Mouse (Mus musculus) liver, adult 2 months (tissue): ENCODE measurements around the gene Ttll8.

Experiments used
- CTCF ChIP-seq: fragments of 200-500 bp; IDR thresholded peaks from 2 replicates; pipeline ENCODE4 v1.5.1; 2011; ENCODE audit warnings: low read depth, low read length, control low read depth
- POLR2A ChIP-seq: fragments of 200-500 bp; IDR thresholded peaks from 2 replicates; pipeline ENCODE4 v1.6.1; 2011; ENCODE audit warnings: low read length, control low read depth; ENCODE audit not compliant: insufficient read depth; ENCODE audit errors: extremely low read depth

- TF ChIP-seq CTCF: no peak
- no peak for TF ChIP-seq POLR2A
These were observed 104.6 kb downstream of the Ttll8 start for GRCm38 (mm10) chr15:88849621-88850020.
